Mouse (Mus musculus) midbrain, embryonic 10.5 days (tissue): ENCODE results near the gene Nfrkb. TPM values are rescaled to one million over a fixed set of nuclear protein-coding genes. Genes with fewer than 3 reads are reported as not detected.

Source experiments
- DNase-seq: peaks from one replicate; pipeline ENCODE4 v3.0.0-alpha.2; 2017; ENCODE audit warnings: low spot score
- H3K27ac ChIP-seq: fragments of 300-500 bp; sonication (generic); replicated peaks from 2 replicates; pipeline ENCODE4 v1.5.1; 2016; ENCODE audit warnings: mild to moderate bottlenecking
- H3K27me3 ChIP-seq: fragments of 300-500 bp; sonication (generic); 2 replicates; pipeline ENCODE4 v1.6.1; 2016; ENCODE audit warnings: low read depth, mild to moderate bottlenecking; ENCODE audit not compliant: poor library complexity, severe bottlenecking
- H3K36me3 ChIP-seq: fragments of 300-500 bp; sonication (generic); 2 replicates; pipeline ENCODE4 v1.6.1; 2016; ENCODE audit warnings: mild to moderate bottlenecking, moderate library complexity
- H3K4me1 ChIP-seq: fragments of 300-500 bp; sonication (generic); 2 replicates; pipeline ENCODE4 v1.6.1; 2016
- H3K4me3 ChIP-seq: fragments of 300-500 bp; sonication (generic); 2 replicates; pipeline ENCODE4 v1.5.1; 2016; ENCODE audit warnings: mild to moderate bottlenecking, moderate library complexity
- H3K9me3 ChIP-seq: fragments of 300-500 bp; sonication (generic); replicated peaks from 2 replicates; pipeline ENCODE4 v1.6.1; 2016; ENCODE audit warnings: mild to moderate bottlenecking
- WGBS: fragments of 180-500 bp; shearing (Covaris S2); methylation state at CpG from one replicate; pipeline ENCODE4 v1.1.7; 2016; 5-methylcytosine and 5-hydroxymethylcytosine counted together
- polyA plus RNA-seq: library from polyadenylated mRNA; unstranded; fragments of >200 nt; fragmentation: Nextera tagmentation; extraction: Ambion mirVana; gene quantifications from 2 replicates; pipeline ENCODE4 v1.2.1, GENCODE M21; 2016

Gene Nfrkb
- polyA plus RNA-seq, 1 experiment from 2014 or later, result 18.4 TPM

DNA sequence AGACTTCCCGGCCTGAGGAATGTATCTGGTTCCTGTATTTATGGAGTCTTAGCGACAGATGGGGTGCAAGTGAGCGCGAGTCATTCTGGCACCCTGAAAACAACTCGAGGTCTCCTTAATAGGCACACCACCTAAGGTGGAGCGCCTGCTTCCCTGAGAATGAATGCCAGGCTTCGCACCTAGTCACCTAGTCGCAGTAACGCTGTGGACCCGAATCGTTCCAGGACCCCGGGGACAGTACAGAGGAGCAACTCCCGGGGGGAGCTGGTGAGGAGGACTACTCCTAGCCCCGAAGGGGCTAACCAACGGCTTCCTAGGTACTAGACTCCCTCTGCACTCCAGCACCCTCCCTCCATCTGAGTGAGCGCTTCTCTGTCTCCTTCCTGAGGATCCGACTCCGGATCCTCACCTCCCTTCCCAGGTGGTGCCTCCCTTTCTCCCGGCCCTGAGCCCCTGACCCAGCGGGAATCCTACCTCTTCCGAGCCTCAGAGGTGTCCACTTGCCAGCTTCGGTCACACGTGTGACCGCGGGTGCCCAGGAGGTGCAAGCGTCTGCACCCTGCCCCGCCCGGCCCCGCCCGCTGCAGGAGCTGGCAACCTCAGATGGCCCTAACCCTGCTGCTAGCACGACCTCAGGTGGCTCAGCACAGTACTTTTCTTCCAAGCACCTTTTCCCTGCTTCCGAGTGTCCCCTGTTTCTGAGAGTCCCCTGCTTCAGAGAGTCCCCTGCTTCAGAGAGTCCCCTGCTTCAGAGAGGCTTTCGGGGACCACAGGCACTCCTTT is 77.9 kb downstream of the Nfrkb start, which contains the start of gene Tmem45b:
Gene Tmem45b (minus strand): TSS at position 771 of the 783 bp plus-strand sequence.
- Histone ChIP-seq H3K4me1 (peaks cover 13% of the 10 kb centered on the region), H3K9me3 (no peaks in the 10 kb centered on the region; the same call in 1 of the 2 replicates), H3K27me3 (peaks cover 37% of the 10 kb centered on the region), H3K27ac (no peak within 1 kb of the TSS), H3K36me3 (no peaks in the 10 kb centered on the region), H3K4me3 (peak within 1 kb of the TSS; percentile 38)
- no peak for DNase-seq
- 10% methylated on average over 33 of the region's 33 CpGs for WGBS

Other genes starting within 250 kb of the Nfrkb start
- gene Aplp2, start 174.4 kb upstream of the Nfrkb start, polyA plus RNA-seq, result 226 and 239 TPM in 2 replicates
- 7.3 and 8.7 TPM in 2 replicates for gene Prdm10, start 105.7 kb upstream of the Nfrkb start, polyA plus RNA-seq
- gene Tmem45b, start 78.3 kb downstream of the Nfrkb start, polyA plus RNA-seq, result not detected in 2 replicates